Mouse (Mus musculus): ENCODE data around the gene Sstr1. TPM values are rescaled to one million over a fixed set of nuclear protein-coding genes. Genes with fewer than 3 reads are reported as not detected.

Sstr1 gene
- total and polyA plus RNA-seq, 3 experiments = not detected

- TF ChIP-seq TAL1 (conservative IDR thresholded peaks at IDR 0.05; ENCODE audit: low read depth, low read length) (no peak), GATA1 (IDR thresholded peaks at IDR 0.05; ENCODE audit: borderline replicate concordance, low read length) (no peak), POLR2AphosphoS5 (IDR thresholded peaks at IDR 0.05; ENCODE audit: insufficient replicate concordance, low read depth, low read length) (no peak), CTCF (IDR thresholded peaks at IDR 0.05; ENCODE audit: low read depth, low read length) (no peak), GATA2 (IDR thresholded peaks at IDR 0.05; ENCODE audit: borderline replicate concordance, low read depth, low read length) (no peak)
- Histone ChIP-seq H3K4me1 (ENCODE audit: insufficient read depth, low read depth, low read length) (no peaks in the 10 kb centered on the region), H3K27me3 (ENCODE audit: insufficient read depth, low read length) (peaks cover 9% of the 10 kb centered on the region; the same call in 1 of the 2 replicates), H3K36me3 (replicated peaks) (no peaks in the 10 kb centered on the region), H3K9me3 (replicated peaks) (peaks cover 26% of the 10 kb centered on the region), H3K4me3 (ENCODE audit: low read depth, low read length) (no peak overlapping the region)
- ATAC-seq (ENCODE audit: extremely low read depth, insufficient number of reproducible peaks, low FRiP score, poor library complexity, severe bottlenecking) (no peak), DNase-seq (ENCODE audit: low spot score) (no peak)
Observed at GRCm38 (mm10) chr12:58213451-58214288, 2.1 kb downstream of the Sstr1 start.

GRCm38 (mm10) chr12:58214289-58215136, 2.9 kb downstream of the Sstr1 start:
- no peak for ATAC-seq (ENCODE audit: extremely low read depth, insufficient number of reproducible peaks, low FRiP score, poor library complexity, severe bottlenecking)
- Histone ChIP-seq H3K9me3 (replicated peaks) (peaks cover 28% of the 10 kb centered on the region), H3K36me3 (replicated peaks) (no peaks in the 10 kb centered on the region), H3K4me3 (ENCODE audit: low read depth, low read length) (no peak overlapping the region; the same call in 1 of the 2 replicates), H3K4me1 (ENCODE audit: insufficient read depth, low read depth, low read length) (no peaks in the 10 kb centered on the region), H3K27me3 (ENCODE audit: insufficient read depth, low read length) (peaks cover 9% of the 10 kb centered on the region; the same call in 1 of the 2 replicates)
- DNase-seq (ENCODE audit: low spot score) = no peak
- TF ChIP-seq POLR2AphosphoS5 (IDR thresholded peaks at IDR 0.05; ENCODE audit: insufficient replicate concordance, low read depth, low read length) = no peak
- no peak for TF ChIP-seq TAL1 (conservative IDR thresholded peaks at IDR 0.05; ENCODE audit: low read depth, low read length)
- no peak for TF ChIP-seq GATA1 (IDR thresholded peaks at IDR 0.05; ENCODE audit: borderline replicate concordance, low read length)
- no peak for TF ChIP-seq GATA2 (IDR thresholded peaks at IDR 0.05; ENCODE audit: borderline replicate concordance, low read depth, low read length)
- no peak for TF ChIP-seq CTCF (IDR thresholded peaks at IDR 0.05; ENCODE audit: low read depth, low read length)

- DNase-seq (ENCODE audit: low spot score) (no peak), ATAC-seq (ENCODE audit: extremely low read depth, insufficient number of reproducible peaks, low FRiP score, poor library complexity, severe bottlenecking) (no peak)
- Histone ChIP-seq H3K4me1 (ENCODE audit: insufficient read depth, low read depth, low read length) (no peaks in the 10 kb centered on the region), H3K4me3 (ENCODE audit: low read depth, low read length) (no peak overlapping the region), H3K36me3 (replicated peaks) (no peaks in the 10 kb centered on the region), H3K27me3 (ENCODE audit: insufficient read depth, low read length) (peaks cover 9% of the 10 kb centered on the region; the same call in 1 of the 2 replicates), H3K9me3 (replicated peaks) (peaks cover 26% of the 10 kb centered on the region)
- no peak for TF ChIP-seq GATA1 (IDR thresholded peaks at IDR 0.05; ENCODE audit: borderline replicate concordance, low read length)
- no peak for TF ChIP-seq POLR2AphosphoS5 (IDR thresholded peaks at IDR 0.05; ENCODE audit: insufficient replicate concordance, low read depth, low read length)
- TF ChIP-seq CTCF (IDR thresholded peaks at IDR 0.05; ENCODE audit: low read depth, low read length) = no peak
- no peak for TF ChIP-seq TAL1 (conservative IDR thresholded peaks at IDR 0.05; ENCODE audit: low read depth, low read length)
- no peak for TF ChIP-seq GATA2 (IDR thresholded peaks at IDR 0.05; ENCODE audit: borderline replicate concordance, low read depth, low read length)
Observed at GRCm38 (mm10) chr12:58216218-58216617, 4.6 kb downstream of the Sstr1 start.

- Histone ChIP-seq H3K4me1 (ENCODE audit: insufficient read depth, low read depth, low read length) (no peaks in the 10 kb centered on the region), H3K9me3 (replicated peaks) (peaks cover 2% of the 10 kb centered on the region; the same call in 1 of the 2 replicates), H3K4me3 (ENCODE audit: low read depth, low read length) (no peak overlapping the region), H3K27me3 (ENCODE audit: insufficient read depth, low read length) (no peaks in the 10 kb centered on the region), H3K36me3 (replicated peaks) (no peaks in the 10 kb centered on the region)
- peak; percentile 74; the same call in 1 of the 2 replicates for ATAC-seq (ENCODE audit: extremely low read depth, insufficient number of reproducible peaks, low FRiP score, poor library complexity, severe bottlenecking)
- no peak for DNase-seq (ENCODE audit: low spot score)
- TF ChIP-seq GATA2 (IDR thresholded peaks at IDR 0.05; ENCODE audit: borderline replicate concordance, low read depth, low read length) (no peak), GATA1 (IDR thresholded peaks at IDR 0.05; ENCODE audit: borderline replicate concordance, low read length) (no peak), POLR2AphosphoS5 (IDR thresholded peaks at IDR 0.05; ENCODE audit: insufficient replicate concordance, low read depth, low read length) (no peak), CTCF (IDR thresholded peaks at IDR 0.05; ENCODE audit: low read depth, low read length) (no peak), TAL1 (conservative IDR thresholded peaks at IDR 0.05; ENCODE audit: low read depth, low read length) (no peak)
Observed at GRCm38 (mm10) chr12:58219078-58219477, 7.5 kb downstream of the Sstr1 start.

- Histone ChIP-seq H3K27me3 (ENCODE audit: insufficient read depth, low read length) (no peaks in the 10 kb centered on the region), H3K4me1 (ENCODE audit: insufficient read depth, low read depth, low read length) (no peaks in the 10 kb centered on the region), H3K4me3 (ENCODE audit: low read depth, low read length) (no peak overlapping the region), H3K9me3 (replicated peaks) (no peaks in the 10 kb centered on the region), H3K36me3 (replicated peaks) (no peaks in the 10 kb centered on the region)
- no peak for TF ChIP-seq TAL1 (conservative IDR thresholded peaks at IDR 0.05; ENCODE audit: low read depth, low read length)
- no peak for TF ChIP-seq CTCF (IDR thresholded peaks at IDR 0.05; ENCODE audit: low read depth, low read length)
- no peak for TF ChIP-seq GATA2 (IDR thresholded peaks at IDR 0.05; ENCODE audit: borderline replicate concordance, low read depth, low read length)
- TF ChIP-seq GATA1 (IDR thresholded peaks at IDR 0.05; ENCODE audit: borderline replicate concordance, low read length) = no peak
- no peak for TF ChIP-seq POLR2AphosphoS5 (IDR thresholded peaks at IDR 0.05; ENCODE audit: insufficient replicate concordance, low read depth, low read length)
- DNase-seq (ENCODE audit: low spot score) (no peak), ATAC-seq (ENCODE audit: extremely low read depth, insufficient number of reproducible peaks, low FRiP score, poor library complexity, severe bottlenecking) (no peak)
Observed at GRCm38 (mm10) chr12:58225644-58226043, 14.1 kb downstream of the Sstr1 start.

Data from G1E (cell line).